Mouse (Mus musculus): ENCODE data around the gene Gm10382.

GRCm38 (mm10) chr5:125382673-125383558 lies 6.2 kb upstream of the Gm10382 start:
- TF ChIP-seq POLR2A (IDR thresholded peaks at IDR 0.05; ENCODE audit: insufficient read depth, low read length) (no peak), EP300 (IDR thresholded peaks at IDR 0.05; ENCODE audit: insufficient read depth, low read depth, low read length) (no peak), CTCF (IDR thresholded peaks at IDR 0.05; ENCODE audit: low read depth, low read length) (peak; percentile 62)
